Mouse (Mus musculus) gastrocnemius, postnatal 4 days (tissue): ENCODE results near the gene Igsf3. TPM values are rescaled to one million over a fixed set of nuclear protein-coding genes. Genes with fewer than 3 reads are reported as not detected.

Source experiments
- DNase-seq, 2 experiments: peaks; one replicate each; pipeline ENCODE4 v3.0.0; 2021 to 2022; ENCODE audit warnings: low spot score in 2 of 2, mixed read lengths in 2 of 2
- total RNA-seq, 2 experiments: library from RNA; stranded (reverse); gene quantifications; 2 replicates each; pipeline ENCODE4 v1.2.3; 2021

Igsf3 gene
- total RNA-seq, 2 experiments from 2014 or later, result 38.3 to 38.8 TPM

GRCm38 (mm10) chr3:101369301-101369881, 7.5 kb upstream of the Igsf3 start:
- DNase-seq, result peak in 1 of 2 experiments; percentile 56

- DNase-seq, result no peak
These were observed 4.4 kb upstream of the Igsf3 start for GRCm38 (mm10) chr3:101372345-101372980.

- no peak for DNase-seq
These were observed 557 bp downstream of the Igsf3 start for GRCm38 (mm10) chr3:101377256-101378024.

DNA sequence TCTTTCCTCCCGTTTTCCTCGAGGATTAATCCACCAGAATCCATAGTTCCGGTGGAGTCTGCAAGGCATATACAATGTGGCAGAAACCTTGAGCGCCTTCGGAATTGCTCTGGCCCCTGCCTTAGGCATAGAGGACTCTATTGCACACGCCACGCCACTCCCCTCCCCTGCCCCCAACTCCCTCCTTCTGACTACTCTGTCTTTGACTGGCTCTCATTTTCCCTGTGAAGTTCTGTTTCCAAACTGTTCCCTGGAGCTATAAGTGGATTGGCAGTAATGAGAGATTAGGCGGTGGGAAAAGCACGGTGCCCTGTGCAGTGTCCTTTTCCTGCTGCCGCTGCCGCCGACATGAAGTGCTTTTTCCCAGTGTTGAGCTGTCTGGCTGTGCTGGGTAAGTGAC, 1.2 kb downstream of the Igsf3 start:
- no peak for DNase-seq

- peak in 1 of 2 experiments; percentile 49 for DNase-seq
These were observed 2.9 kb downstream of the Igsf3 start for GRCm38 (mm10) chr3:101379789-101380188.

GRCm38 (mm10) chr3:101381691-101382090, 4.8 kb downstream of the Igsf3 start:
- no peak for DNase-seq

GRCm38 (mm10) chr3:101382751-101383150, 5.9 kb downstream of the Igsf3 start:
- no peak for DNase-seq

GRCm38 (mm10) chr3:101386430-101387016, 9.6 kb downstream of the Igsf3 start:
- DNase-seq, result no peak

- no peak for DNase-seq
These were observed 11.0 kb downstream of the Igsf3 start for GRCm38 (mm10) chr3:101387849-101388248.

GRCm38 (mm10) chr3:101389566-101389965, 12.7 kb downstream of the Igsf3 start:
- DNase-seq, result no peak

- no peak for DNase-seq
These were observed 13.6 kb downstream of the Igsf3 start for GRCm38 (mm10) chr3:101390472-101390871.

- no peak for DNase-seq
These were observed 15.1 kb downstream of the Igsf3 start for GRCm38 (mm10) chr3:101391991-101392390.

DNA sequence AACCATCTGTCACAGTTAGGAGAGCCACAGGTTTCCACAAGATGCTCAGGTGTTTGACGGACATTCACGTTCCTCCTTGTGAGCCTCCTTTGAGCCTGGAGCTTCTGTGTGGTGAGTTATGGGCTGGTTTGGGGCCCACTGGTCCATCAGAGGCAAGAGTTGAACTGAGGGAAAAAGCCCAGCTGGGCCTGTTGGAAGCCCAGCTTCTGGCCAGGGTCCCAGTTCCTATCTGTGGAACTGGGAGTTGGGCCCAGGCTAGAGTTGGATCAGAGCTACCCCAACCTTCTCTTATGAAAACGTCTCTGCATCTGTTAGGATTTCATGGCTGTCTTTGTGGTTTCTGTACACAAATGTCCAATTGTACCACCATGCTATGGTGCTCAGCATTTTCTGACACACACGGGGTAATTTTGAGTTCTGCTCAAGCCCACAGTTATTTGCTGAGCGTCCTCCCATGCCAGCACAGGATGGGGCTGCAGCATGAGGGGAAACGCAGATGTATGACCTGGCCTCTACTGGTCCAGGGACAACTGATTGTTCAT, 16.3 kb downstream of the Igsf3 start:
- DNase-seq, result peak in 1 of 2 experiments; percentile 80

- DNase-seq, result peak in 1 of 2 experiments; percentile 52
These were observed 17.0 kb downstream of the Igsf3 start for GRCm38 (mm10) chr3:101393659-101394539.

- DNase-seq, result no peak
These were observed 18.5 kb downstream of the Igsf3 start for GRCm38 (mm10) chr3:101395341-101395740.

GRCm38 (mm10) chr3:101396061-101396460, 19.2 kb downstream of the Igsf3 start:
- no peak for DNase-seq

DNA sequence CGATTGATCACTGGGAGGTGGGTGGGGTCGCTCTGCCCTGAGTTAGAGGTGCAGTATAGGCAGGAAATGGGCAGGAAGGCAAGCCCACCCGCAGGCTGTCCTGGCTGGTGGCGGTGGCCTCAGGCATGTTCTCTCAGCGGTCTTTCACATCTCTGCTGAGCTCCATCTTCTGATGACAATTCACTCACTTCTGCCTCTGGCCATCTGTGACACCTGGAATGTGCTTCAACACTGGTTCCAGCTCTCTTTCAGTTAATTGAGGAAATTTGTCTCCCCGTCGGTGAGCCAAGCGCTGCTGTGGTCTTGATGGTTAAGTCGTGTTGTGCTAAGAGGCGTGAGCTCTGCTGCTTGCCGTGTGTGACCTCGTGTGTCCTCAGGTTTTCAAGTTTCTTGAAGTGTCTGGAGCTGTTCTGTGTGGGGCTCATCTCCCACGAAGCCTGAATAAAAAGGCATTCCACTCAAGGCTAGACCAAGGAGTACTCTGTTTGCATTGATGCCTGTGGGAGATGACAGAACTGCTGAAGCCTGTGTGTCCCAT, 19.9 kb downstream of the Igsf3 start:
- DNase-seq, result no peak

DNA sequence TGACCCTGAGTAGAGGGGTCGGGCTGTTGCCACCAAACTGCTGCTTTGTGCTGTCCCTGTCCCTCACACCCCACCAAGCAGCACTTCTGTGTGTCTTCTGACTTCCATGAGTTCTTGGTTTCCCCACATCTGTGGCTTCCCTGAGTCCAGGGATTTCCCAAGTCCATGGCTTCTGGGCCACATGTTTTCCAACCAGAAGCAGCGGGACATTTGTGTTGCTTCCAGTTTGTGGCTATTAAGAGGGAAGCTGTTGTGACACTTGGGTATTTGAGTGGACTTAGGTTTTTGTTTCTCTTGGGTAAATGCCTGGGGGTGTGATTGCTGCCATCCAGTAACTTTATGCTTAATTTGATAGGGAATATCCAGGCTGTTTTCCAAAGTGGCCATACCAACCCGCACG, 20.5 kb downstream of the Igsf3 start:
- no peak for DNase-seq

GRCm38 (mm10) chr3:101398071-101398786, 21.3 kb downstream of the Igsf3 start:
- DNase-seq, result peak in 1 of 2 experiments; percentile 61

DNA sequence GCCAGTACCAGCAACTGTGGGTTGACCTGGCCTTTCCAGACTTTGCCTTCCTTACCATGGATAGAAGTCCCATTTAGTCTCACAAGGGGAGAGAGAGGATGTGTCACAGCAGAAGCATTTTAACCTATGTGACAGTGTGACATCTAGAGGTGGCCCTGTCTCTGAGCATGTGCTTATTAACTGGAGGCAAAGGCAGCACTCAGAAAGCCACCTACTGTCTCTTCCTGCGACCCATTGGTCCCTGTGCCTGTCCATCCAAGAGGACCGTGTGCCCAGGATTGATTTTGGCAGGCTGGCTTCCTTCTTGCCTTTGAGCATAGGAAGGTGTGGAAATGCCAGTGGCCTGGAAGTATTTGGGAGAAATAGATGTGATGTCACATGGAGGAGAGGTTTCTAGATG, 22.0 kb downstream of the Igsf3 start:
- DNase-seq, result no peak
